Mouse (Mus musculus): Measurements from ENCODE around the gene Psen1.

Psen1 gene

DNA sequence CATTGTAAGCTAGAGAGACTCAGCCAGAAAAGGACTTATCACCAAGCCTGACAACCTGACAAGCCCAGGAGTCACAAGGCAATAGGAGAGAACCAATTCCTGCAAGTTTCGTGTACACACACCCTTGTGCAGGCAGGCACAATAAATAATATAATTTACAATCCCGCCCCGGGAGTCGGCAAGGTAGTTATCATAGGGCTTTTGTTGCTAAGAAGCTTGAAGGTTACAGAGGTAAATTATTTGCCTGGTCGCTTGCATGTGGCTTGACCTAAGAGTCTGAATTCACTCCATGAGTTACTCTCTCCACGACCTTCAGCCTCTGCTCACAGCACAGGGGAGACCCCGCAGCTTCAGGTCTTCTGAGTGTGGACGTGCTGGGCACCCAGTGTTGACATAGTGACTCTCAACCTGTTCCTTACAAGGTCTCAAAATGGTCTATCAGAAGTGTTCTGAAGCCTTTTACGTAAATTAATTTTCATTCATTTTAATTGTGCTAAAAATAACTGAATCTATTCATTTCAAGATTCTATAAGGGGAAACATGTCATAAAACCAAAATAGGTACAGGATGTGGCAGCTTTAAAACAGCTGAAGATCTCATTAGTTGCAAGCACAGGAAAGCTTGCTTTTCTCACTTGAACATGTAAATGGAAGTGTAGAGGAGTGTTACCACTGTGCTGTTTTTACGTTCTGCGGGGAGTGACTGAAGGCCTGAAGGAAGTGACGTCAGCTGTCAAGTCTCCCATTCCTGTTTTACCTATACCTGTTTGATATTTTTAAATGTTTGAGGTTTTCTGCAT lies 38.8 kb downstream of the Psen1 start:
- no peak for DNase-seq (ENCODE audit: low spot score)

GRCm38 (mm10) chr12:83732225-83732624 lies 44.3 kb downstream of the Psen1 start:
- no peak for DNase-seq (ENCODE audit: low spot score)

GRCm38 (mm10) chr12:83734047-83734446 lies 46.1 kb downstream of the Psen1 start:
- no peak for DNase-seq (ENCODE audit: low spot score)

DNA sequence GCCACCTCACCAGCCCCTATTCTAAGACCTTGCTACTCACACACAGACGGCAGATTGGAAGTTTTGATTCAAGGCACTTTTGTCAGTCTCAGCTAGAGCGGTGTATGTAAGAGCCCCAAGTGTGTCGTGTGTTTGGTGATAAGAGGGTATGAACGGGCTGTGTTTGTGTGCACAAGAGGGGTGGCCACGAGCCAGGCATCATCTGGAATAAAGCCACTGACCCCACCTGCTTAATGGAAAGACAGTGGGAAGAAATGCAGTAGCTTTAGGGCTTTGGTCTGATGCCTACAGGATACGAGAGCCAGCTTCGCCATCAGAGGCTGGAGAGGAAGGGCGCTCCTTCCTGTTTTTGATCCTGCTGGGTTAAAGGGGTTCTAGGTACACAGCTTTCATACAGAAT lies 48.3 kb downstream of the Psen1 start:
- DNase-seq (ENCODE audit: low spot score), result no peak

DNA sequence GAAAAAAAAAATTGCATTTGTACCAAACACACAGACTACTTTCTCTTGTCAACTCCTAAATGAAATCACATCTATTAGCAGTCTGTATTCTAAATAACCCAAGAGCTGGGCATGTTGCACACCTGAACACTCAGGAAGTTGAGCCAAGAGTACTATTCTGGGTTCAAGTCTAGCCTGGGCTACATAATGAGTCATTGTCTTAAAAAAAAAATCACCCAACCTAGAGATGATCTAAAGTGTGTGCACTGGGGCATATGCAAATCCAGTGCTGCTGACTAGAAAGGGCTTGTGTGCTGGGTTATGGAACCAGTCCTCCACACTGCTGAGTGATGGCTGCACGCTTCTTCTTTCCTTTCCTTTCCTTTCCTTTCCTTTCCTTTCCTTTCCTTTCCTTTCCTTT lies 50.7 kb downstream of the Psen1 start:
- DNase-seq (ENCODE audit: low spot score), result no peak

DNA sequence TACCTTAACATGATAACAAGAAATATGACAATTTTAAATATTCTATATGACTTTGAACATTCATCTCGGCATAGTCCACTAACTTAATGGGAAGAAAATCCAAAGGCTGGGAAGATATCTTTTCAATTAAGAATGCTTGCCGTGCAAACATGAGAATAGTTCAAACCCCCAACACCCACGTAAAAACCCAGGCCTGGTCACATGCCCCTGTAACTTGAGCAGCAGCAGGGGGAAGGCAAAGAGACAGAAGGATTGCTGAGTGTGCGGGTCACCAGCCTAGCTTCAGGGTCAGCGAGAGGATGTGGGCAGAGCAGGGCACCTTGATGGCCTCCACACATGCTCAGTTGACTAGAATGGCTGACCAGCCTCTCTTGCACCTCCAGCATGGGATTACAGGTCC lies 53.8 kb downstream of the Psen1 start:
- no peak for DNase-seq (ENCODE audit: low spot score)

- no peak for DNase-seq (ENCODE audit: low spot score)
Measured at GRCm38 (mm10) chr12:83742834-83743233, 54.9 kb downstream of the Psen1 start.

GRCm38 (mm10) chr12:83743712-83744111 lies 55.8 kb downstream of the Psen1 start:
- DNase-seq (ENCODE audit: low spot score), result no peak

DNA sequence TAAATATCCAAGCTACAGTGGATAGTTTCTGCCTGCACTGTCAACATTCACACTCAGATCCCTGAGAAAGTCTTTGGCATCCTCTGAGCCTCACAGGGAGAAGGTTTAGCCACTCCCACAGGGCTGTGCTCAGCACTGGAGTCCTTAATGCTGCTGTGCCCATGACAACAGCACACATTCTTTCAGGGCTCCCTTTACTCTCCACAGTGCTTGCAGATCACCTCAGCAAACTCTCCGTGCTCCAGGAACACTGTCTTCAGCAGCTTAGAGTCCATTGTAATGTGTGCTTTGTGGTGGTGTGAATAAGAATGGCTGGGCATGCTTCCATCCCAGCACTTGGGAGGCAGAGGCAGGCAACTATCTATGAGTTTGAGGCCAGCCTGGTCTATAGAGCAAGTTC lies 61.2 kb downstream of the Psen1 start:
- no peak for DNase-seq (ENCODE audit: low spot score)

- DNase-seq (ENCODE audit: low spot score), result no peak
Measured at GRCm38 (mm10) chr12:83752495-83752894, 64.5 kb downstream of the Psen1 start.

DNA sequence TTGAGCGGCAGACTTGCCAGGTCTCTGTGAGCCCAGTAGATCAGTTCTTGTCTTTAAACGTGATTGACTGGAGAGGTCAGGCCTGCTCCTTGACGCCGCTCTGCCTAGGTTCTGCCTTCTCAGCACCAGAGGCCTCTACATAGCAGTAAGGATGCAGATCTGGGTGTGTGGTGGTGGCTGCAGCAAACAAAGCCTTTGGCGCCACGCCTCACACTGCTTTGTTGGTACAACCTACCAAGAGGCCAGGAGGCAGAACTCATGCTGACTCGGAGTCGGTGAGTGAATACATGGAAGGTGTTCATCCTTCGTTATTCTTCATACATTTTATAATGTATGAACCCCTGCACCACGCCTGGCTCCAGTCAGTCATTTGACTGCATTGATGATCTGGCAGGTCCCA lies 70.8 kb downstream of the Psen1 start:
- DNase-seq (ENCODE audit: low spot score), result no peak

GRCm38 (mm10) chr12:83760201-83760600 lies 72.2 kb downstream of the Psen1 start:
- no peak for DNase-seq (ENCODE audit: low spot score)

DNA sequence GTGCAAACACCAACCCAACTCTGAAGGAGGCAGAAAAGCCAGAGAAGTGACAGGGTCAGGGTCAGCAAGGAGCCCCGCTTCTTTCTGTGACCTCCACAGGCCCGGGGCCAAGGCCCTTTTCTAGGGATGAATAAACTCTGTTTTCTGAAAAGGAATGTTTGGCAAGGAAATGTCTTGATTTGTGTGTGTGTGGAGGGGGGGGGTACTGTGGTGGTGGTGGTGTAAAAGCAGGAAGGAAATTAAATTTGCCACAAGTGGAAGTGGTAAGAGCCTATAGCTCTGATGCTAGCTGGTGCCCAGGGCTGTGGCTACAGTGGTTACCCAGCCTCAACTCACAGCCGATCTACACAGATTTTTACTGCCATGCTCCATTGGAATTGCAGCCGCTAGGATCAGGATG lies 74.8 kb downstream of the Psen1 start:
- DNase-seq (ENCODE audit: low spot score), result no peak

GRCm38 (mm10) chr12:83763311-83764043 lies 75.5 kb downstream of the Psen1 start, which contains the start of gene Papln:
Gene Papln, plus strand, starts transcription at chr12:83763634.
- no peak for DNase-seq (ENCODE audit: low spot score)

DNA sequence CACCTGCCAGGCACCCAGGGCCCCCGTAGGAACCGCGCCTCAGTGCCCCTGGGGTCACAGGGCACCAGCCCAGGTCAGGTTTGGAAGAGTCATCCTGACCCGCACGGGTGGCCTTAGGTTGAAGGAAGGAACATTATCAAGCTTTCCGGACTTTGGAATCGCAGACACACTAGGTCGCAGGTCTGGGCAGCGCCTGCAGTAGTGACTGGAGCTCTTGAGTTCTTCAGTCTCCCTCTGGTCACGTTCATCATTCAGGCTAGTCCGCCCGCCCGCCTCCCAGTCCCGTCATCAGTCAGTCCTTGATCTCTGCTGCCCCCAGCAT lies 76.1 kb downstream of the Psen1 start:
- DNase-seq (ENCODE audit: low spot score), result no peak

- DNase-seq (ENCODE audit: low spot score), result no peak
Measured at GRCm38 (mm10) chr12:83764519-83764918, 76.6 kb downstream of the Psen1 start.

- no peak for DNase-seq (ENCODE audit: low spot score)
Measured at GRCm38 (mm10) chr12:83765965-83766603, 78.1 kb downstream of the Psen1 start.

- no peak for DNase-seq (ENCODE audit: low spot score)
Measured at GRCm38 (mm10) chr12:83767833-83768232, 79.9 kb downstream of the Psen1 start.

- no peak for DNase-seq (ENCODE audit: low spot score)
Measured at GRCm38 (mm10) chr12:83768235-83768899, 80.4 kb downstream of the Psen1 start.

DNA sequence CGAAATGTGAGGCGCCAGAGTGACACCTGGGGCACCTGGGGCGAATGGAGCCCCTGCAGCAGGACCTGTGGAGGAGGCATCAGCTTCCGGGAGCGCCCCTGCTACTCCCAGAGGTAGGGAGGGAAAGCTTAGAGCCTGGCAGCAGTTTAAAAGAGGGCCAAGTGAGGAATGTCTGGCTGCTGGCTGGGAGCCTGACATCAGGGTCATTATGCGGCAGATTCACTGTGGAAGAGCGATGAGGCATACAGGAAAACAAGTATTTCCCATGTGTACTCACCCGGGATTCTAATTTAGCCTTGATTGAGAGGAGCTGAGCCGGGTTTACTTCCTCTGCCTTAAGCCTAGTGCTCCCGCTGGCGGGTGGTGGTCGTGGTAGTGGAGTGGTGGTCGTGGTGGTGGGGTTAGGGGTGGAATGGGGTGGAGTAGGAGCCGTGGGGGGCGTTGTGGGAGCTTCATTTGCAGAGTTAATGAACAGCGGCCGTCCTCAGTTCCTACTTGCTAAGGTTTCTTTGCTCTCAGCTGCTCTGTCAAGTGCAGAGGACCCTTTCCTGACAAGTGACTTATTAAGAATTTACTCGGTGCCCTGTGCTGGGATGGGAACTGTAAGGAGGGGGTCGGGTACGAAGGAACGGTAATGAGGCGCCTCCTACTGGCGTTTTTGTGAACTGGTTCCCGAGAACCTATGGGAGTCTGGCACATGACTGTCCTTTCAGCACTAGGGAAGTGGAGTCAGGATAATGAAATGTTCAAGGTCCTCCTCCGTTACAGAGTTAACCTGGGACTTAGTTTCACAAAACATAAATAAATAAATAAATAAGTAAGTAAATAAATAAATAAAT lies 82.7 kb downstream of the Psen1 start:
- peak; percentile 60 for DNase-seq (ENCODE audit: low spot score)

GRCm38 (mm10) chr12:83775621-83776020 lies 87.7 kb downstream of the Psen1 start:
- DNase-seq (ENCODE audit: low spot score), result no peak

GRCm38 (mm10) chr12:83776766-83777165 lies 88.8 kb downstream of the Psen1 start:
- no peak for DNase-seq (ENCODE audit: low spot score)
